Mouse (Mus musculus) forebrain, embryonic 14.5 days (tissue): Measurements from ENCODE around the gene Btbd9. TPM values are rescaled to one million over a fixed set of nuclear protein-coding genes. Genes with fewer than 3 reads are reported as not detected.

Source experiments
- ATAC-seq: fragments of 200-750 bp; cut with Nextera tagmentation; 2 replicates; pipeline ENCODE4 v1.8.0; 2017; ENCODE audit warnings: mild to moderate bottlenecking, moderate library complexity
- DNase-seq: peaks from one replicate; pipeline ENCODE4 v3.0.0-alpha.2; 2015; ENCODE audit warnings: low spot score
- H3K27ac ChIP-seq: fragments of 300-500 bp; sonication (generic); 2 replicates; pipeline ENCODE4 v1.5.1; 2014; ENCODE audit warnings: low read depth, mild to moderate bottlenecking, control low read depth, low read length, moderate library complexity
- H3K27me3 ChIP-seq: fragments of 300-500 bp; sonication (generic); replicated peaks from 2 replicates; pipeline ENCODE4 v1.6.1; 2014; ENCODE audit warnings: low read length, control low read depth, mixed read lengths; ENCODE audit not compliant: control insufficient read depth, insufficient read depth
- H3K36me3 ChIP-seq: fragments of 300-500 bp; sonication (generic); 2 replicates; pipeline ENCODE4 v1.6.1; 2014; ENCODE audit warnings: low read length, control low read depth; ENCODE audit not compliant: control insufficient read depth, insufficient read depth
- H3K4me1 ChIP-seq: fragments of 300-500 bp; sonication (generic); 2 replicates; pipeline ENCODE4 v1.6.1; 2014; ENCODE audit warnings: antibody characterized with exemption, low read length, control low read depth; ENCODE audit not compliant: control insufficient read depth, insufficient read depth
- H3K4me2 ChIP-seq: fragments of 300-500 bp; sonication (generic); 2 replicates; pipeline ENCODE4 v1.6.1; 2014; ENCODE audit warnings: mild to moderate bottlenecking, control low read depth, low read length
- H3K4me3 ChIP-seq: fragments of 300-500 bp; sonication (generic); 2 replicates; pipeline ENCODE4 v1.5.1; 2014; ENCODE audit warnings: low read depth, low read length, control low read depth
- H3K9ac ChIP-seq: fragments of 300-500 bp; sonication (generic); 2 replicates; pipeline ENCODE4 v1.6.1; 2014; ENCODE audit warnings: mild to moderate bottlenecking, low read length, control low read depth, moderate library complexity
- H3K9me3 ChIP-seq: fragments of 300-500 bp; sonication (generic); replicated peaks from 2 replicates; pipeline ENCODE4 v1.6.1; 2016; ENCODE audit warnings: low read length, control low read depth, mixed read lengths; ENCODE audit not compliant: control insufficient read depth
- WGBS: fragments of 180-500 bp; shearing (Covaris S2); extraction: QIAGEN DNeasy Blood & Tissue Kit; methylation state at CpG from one replicate; pipeline ENCODE4 v1.1.7; 2014; 5-methylcytosine and 5-hydroxymethylcytosine counted together
- polyA plus RNA-seq: library from polyadenylated mRNA; unstranded; fragments of >200 nt; fragmentation: Nextera tagmentation; extraction: Ambion mirVana; gene quantifications from 2 replicates; pipeline ENCODE4 v1.2.1, GENCODE M21; 2014

Btbd9 gene
- polyA plus RNA-seq, 1 experiment from 2014 or later = 73.7 TPM

- DNase-seq = no peak
- Histone ChIP-seq H3K36me3 (peaks cover 23% of the 10 kb centered on the region), H3K27me3 (no peaks in the 10 kb centered on the region), H3K9me3 (no peaks in the 10 kb centered on the region), H3K4me2 (no peak overlapping the region), H3K4me1 (peaks cover 15% of the 10 kb centered on the region), H3K27ac (no peak overlapping the region), H3K4me3 (no peak overlapping the region), H3K9ac (no peak overlapping the region)
- WGBS = 89% methylated on average over 11 of the region's 11 CpGs
- ATAC-seq = no peak
Measured at GRCm38 (mm10) chr17:30606206-30606605, 29.9 kb upstream of the Btbd9 start.

GRCm38 (mm10) chr17:30605001-30605400 is 28.7 kb upstream of the Btbd9 start:
- Histone ChIP-seq H3K4me1 (peaks cover 14% of the 10 kb centered on the region), H3K27me3 (no peaks in the 10 kb centered on the region), H3K9me3 (no peaks in the 10 kb centered on the region), H3K4me2 (no peak overlapping the region), H3K36me3 (peaks cover 23% of the 10 kb centered on the region), H3K27ac (no peak overlapping the region), H3K4me3 (no peak overlapping the region), H3K9ac (no peak overlapping the region)
- DNase-seq (no peak), ATAC-seq (no peak)
- WGBS = 90% methylated on average over 5 of the region's 5 CpGs

GRCm38 (mm10) chr17:30604296-30604695 is 28.0 kb upstream of the Btbd9 start:
- Histone ChIP-seq H3K4me1 (peaks cover 14% of the 10 kb centered on the region), H3K9ac (no peak overlapping the region), H3K27me3 (no peaks in the 10 kb centered on the region), H3K4me2 (no peak overlapping the region), H3K27ac (no peak overlapping the region), H3K9me3 (no peaks in the 10 kb centered on the region), H3K36me3 (peaks cover 23% of the 10 kb centered on the region), H3K4me3 (no peak overlapping the region)
- WGBS = 95% methylated on average over 6 of the region's 6 CpGs
- ATAC-seq (no peak), DNase-seq (no peak)

- Histone ChIP-seq H3K4me3 (no peak overlapping the region), H3K4me2 (no peak overlapping the region), H3K27me3 (no peaks in the 10 kb centered on the region), H3K36me3 (peaks cover 34% of the 10 kb centered on the region), H3K9ac (no peak overlapping the region), H3K27ac (no peak overlapping the region), H3K4me1 (peaks cover 1% of the 10 kb centered on the region), H3K9me3 (no peaks in the 10 kb centered on the region)
- 92% methylated on average over 14 of the region's 14 CpGs for WGBS
- ATAC-seq (no peak), DNase-seq (no peak)
Measured at GRCm38 (mm10) chr17:30602175-30602574, 25.9 kb upstream of the Btbd9 start.

GRCm38 (mm10) chr17:30598300-30598699 is 22.0 kb upstream of the Btbd9 start:
- no peaks in the 10 kb centered on the region for H3K4me1 ChIP-seq
- peaks cover 47% of the 10 kb centered on the region for H3K36me3 ChIP-seq
- H3K27me3 ChIP-seq = no peaks in the 10 kb centered on the region
- no peak overlapping the region for H3K4me3 ChIP-seq
- 83% methylated on average over 5 of the region's 5 CpGs for WGBS
- DNase-seq (no peak), ATAC-seq (no peak)
- no peak overlapping the region for H3K9ac ChIP-seq
- no peak overlapping the region for H3K27ac ChIP-seq
- H3K9me3 ChIP-seq = no peaks in the 10 kb centered on the region
- no peak overlapping the region for H3K4me2 ChIP-seq

- no peaks in the 10 kb centered on the region for H3K27me3 ChIP-seq
- H3K4me3 ChIP-seq = no peak overlapping the region
- H3K4me1 ChIP-seq = no peaks in the 10 kb centered on the region
- H3K36me3 ChIP-seq = peaks cover 44% of the 10 kb centered on the region
- WGBS = 97% methylated on average over 9 of the region's 9 CpGs
- H3K27ac ChIP-seq = no peak overlapping the region
- no peak overlapping the region for H3K9ac ChIP-seq
- no peak overlapping the region for H3K4me2 ChIP-seq
- H3K9me3 ChIP-seq = no peaks in the 10 kb centered on the region
- DNase-seq (no peak), ATAC-seq (no peak)
Measured at GRCm38 (mm10) chr17:30597786-30598185, 21.5 kb upstream of the Btbd9 start.

GRCm38 (mm10) chr17:30594846-30595245 is 18.6 kb upstream of the Btbd9 start:
- no peaks in the 10 kb centered on the region for H3K27me3 ChIP-seq
- ATAC-seq (no peak), DNase-seq (no peak)
- H3K9ac ChIP-seq = no peak overlapping the region
- H3K4me3 ChIP-seq = no peak overlapping the region
- H3K27ac ChIP-seq = no peak overlapping the region
- H3K9me3 ChIP-seq = no peaks in the 10 kb centered on the region
- H3K4me1 ChIP-seq = no peaks in the 10 kb centered on the region
- 52% methylated on average over 6 of the region's 6 CpGs for WGBS
- H3K4me2 ChIP-seq = no peak overlapping the region
- H3K36me3 ChIP-seq = peaks cover 37% of the 10 kb centered on the region; the same call in 1 of the 2 replicates

GRCm38 (mm10) chr17:30594407-30594806 is 18.1 kb upstream of the Btbd9 start:
- Histone ChIP-seq H3K9ac (no peak overlapping the region), H3K36me3 (peaks cover 37% of the 10 kb centered on the region; the same call in 1 of the 2 replicates), H3K27me3 (no peaks in the 10 kb centered on the region), H3K4me2 (no peak overlapping the region), H3K9me3 (no peaks in the 10 kb centered on the region), H3K4me1 (no peaks in the 10 kb centered on the region), H3K4me3 (no peak overlapping the region), H3K27ac (no peak overlapping the region)
- WGBS = 52% methylated on average over 5 of the region's 5 CpGs
- ATAC-seq (no peak), DNase-seq (no peak)

GRCm38 (mm10) chr17:30590417-30591198 is 14.3 kb upstream of the Btbd9 start:
- Histone ChIP-seq H3K4me3 (no peak overlapping the region), H3K9me3 (no peaks in the 10 kb centered on the region), H3K36me3 (peaks cover 13% of the 10 kb centered on the region; the same call in 1 of the 2 replicates), H3K9ac (no peak overlapping the region), H3K27ac (no peak overlapping the region), H3K4me1 (no peaks in the 10 kb centered on the region), H3K27me3 (no peaks in the 10 kb centered on the region), H3K4me2 (no peak overlapping the region)
- WGBS = 48% methylated on average over 17 of the region's 17 CpGs
- ATAC-seq (0 out of 2 replicates have a peak, but pooled peaks have one; percentile 23), DNase-seq (peak; percentile 73)
